Mouse (Mus musculus): ENCODE results near the gene Foxa1. TPM values are rescaled to one million over a fixed set of nuclear protein-coding genes. Genes with fewer than 3 reads are reported as not detected.

Foxa1 gene
- polyA plus RNA-seq (2016; fragmentation: Nextera tagmentation; extraction: Ambion mirVana): 0.17 and 0.61 TPM in 2 replicates

DNA sequence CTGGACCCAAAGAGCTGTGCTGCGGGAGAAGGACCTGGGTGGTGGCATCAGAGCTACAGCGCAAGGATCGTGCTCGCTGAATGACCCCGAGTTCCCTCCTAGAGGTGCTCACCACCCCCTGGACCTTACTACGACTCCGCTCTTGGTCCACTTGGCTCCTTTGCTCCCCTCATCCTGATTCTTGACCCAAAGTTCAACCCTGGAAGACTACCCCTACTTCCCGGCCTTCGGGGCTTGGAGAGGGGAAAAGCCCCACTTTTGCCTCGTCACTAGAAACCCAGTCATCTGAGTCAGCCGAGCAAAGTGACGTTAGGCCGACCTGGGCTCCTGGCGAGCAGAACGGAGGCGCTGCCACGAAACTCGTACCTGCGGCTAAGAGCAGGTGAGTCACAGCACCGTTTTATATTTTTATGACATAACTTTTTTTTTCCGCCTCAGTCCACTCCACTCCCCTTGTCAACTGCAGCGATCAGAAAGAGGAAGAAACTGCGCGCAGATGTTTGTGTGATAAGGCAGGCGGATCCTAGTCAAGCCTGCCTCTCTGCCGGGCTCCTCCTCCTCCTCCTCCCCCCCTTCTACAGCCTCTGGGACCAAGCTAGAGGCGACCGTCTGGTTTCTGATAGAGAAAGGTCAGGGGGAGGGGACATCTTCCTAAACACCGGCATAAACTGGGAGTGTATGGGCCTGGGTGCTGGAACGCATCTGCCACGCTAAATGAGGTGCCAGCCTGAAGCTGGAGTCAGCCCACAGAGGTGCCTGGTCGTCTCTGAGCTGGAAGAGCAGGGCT, at the start of gene Foxa1:
Foxa1 (minus strand) TSS at position 502 of the 787 bp plus-strand sequence.
- Histone ChIP-seq H3K36me3 (replicated peaks) (no peaks in the 10 kb centered on the region), H3K27me3 (ENCODE audit: poor library complexity, severe bottlenecking) (peaks cover 100% of the 10 kb centered on the region), H3K9me3 (no peaks in the 10 kb centered on the region), H3K4me1 (peaks cover 69% of the 10 kb centered on the region), H3K4me3 (peak within 1 kb of the TSS; percentile 62), H3K27ac (peak within 1 kb of the TSS; percentile 78)
- WGBS: under 1% methylated on average over 32 of the region's 32 CpGs
- peak; percentile 48 for DNase-seq (ENCODE audit: extremely low spot score, low spot score)

DNA sequence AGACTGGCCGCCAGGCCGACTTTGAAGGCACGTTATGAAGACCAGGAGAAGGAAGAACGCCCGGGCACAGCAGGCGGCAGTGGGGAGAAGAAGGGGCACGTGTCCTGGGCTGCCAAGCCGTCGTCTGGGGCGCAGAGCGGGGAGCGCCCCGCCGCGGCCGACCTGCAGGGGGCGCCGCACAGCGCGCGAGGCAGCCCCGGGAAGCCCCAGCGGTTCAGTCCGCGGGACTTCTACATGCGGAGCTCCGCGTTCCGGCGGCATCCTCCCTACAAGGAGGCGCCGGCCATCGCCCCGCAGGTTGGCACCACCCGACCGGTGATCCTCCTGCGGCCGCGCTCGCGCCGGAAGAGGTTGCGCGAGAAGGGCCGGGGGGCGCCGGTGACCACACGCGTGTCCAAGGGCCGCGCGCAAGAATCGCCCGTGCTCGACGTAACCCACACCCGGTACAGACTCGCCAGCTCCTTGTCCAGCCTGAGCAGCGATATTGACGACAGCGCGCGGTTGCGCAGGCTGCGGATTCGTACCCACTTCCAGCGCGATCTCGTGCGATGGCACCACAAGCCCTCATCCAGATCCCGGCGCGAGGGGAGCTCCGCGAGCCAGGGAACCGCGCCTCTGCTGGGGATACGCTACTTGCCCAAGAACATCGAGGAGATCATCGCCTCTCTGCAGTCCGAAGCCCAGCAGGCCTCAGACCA, 29.4 kb upstream of the Foxa1 start:
- Histone ChIP-seq H3K27me3 (ENCODE audit: poor library complexity, severe bottlenecking) (peaks cover 69% of the 10 kb centered on the region), H3K4me3 (peak overlapping the region; percentile 62), H3K27ac (peak overlapping the region; percentile 68), H3K9me3 (no peaks in the 10 kb centered on the region), H3K36me3 (replicated peaks) (no peaks in the 10 kb centered on the region), H3K4me1 (peaks cover 8% of the 10 kb centered on the region)
- peak; percentile 55 for DNase-seq (ENCODE audit: extremely low spot score, low spot score)
- WGBS: 2% methylated on average over 80 of the region's 81 CpGs

DNA sequence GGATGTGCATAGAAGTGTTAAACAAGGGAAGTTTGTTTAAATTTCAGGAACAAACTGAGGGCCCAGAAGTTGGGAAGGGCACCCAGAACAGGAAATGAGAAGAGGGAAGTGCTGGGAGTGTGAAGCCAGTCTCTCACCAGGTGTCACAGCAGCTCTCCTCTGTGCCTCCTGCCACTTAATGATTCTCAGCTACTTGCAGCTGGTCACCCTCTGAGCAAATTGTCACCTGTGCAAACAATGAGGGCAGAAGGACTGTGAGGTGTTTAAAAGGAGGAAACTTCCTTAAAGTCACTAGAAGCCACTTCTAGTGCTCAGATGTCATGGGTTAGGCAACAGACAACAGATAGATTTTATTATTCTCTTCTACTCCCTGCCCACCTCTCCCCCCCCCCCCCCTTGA, 25.7 kb upstream of the Foxa1 start:
- DNase-seq (ENCODE audit: extremely low spot score, low spot score): no peak
- peaks cover 8% of the 10 kb centered on the region for H3K4me1 ChIP-seq
- H3K27me3 ChIP-seq (ENCODE audit: poor library complexity, severe bottlenecking): peaks cover 70% of the 10 kb centered on the region
- H3K36me3 ChIP-seq (replicated peaks): no peaks in the 10 kb centered on the region
- no peak overlapping the region for H3K27ac ChIP-seq
- H3K4me3 ChIP-seq: no peak overlapping the region
- no peaks in the 10 kb centered on the region for H3K9me3 ChIP-seq

DNA sequence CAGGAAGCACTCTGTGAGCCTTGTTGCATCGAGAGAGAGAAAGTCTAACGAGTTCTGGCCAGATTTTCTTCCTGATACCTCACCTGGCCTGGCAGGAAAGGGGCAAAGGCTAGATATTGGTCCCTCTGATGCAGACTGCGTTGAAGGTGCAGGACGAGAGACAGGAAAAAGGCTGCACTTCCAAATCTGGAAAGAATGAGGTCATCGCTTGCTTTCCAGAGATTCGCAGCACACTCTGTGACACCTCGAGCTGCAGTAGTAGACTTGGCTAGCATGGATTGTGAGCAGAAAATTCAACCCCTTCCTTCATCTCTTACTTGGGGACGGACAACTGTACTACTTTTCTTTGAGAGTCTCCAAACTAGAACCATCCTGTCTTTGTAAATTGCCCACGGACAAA, 25.1 kb upstream of the Foxa1 start:
- no peak overlapping the region for H3K27ac ChIP-seq
- H3K4me1 ChIP-seq: peaks cover 8% of the 10 kb centered on the region
- 35% methylated on average over 9 of the region's 9 CpGs for WGBS
- H3K36me3 ChIP-seq (replicated peaks): no peaks in the 10 kb centered on the region
- no peaks in the 10 kb centered on the region for H3K9me3 ChIP-seq
- peaks cover 64% of the 10 kb centered on the region for H3K27me3 ChIP-seq (ENCODE audit: poor library complexity, severe bottlenecking)
- no peak for DNase-seq (ENCODE audit: extremely low spot score, low spot score)
- H3K4me3 ChIP-seq: no peak overlapping the region

DNA sequence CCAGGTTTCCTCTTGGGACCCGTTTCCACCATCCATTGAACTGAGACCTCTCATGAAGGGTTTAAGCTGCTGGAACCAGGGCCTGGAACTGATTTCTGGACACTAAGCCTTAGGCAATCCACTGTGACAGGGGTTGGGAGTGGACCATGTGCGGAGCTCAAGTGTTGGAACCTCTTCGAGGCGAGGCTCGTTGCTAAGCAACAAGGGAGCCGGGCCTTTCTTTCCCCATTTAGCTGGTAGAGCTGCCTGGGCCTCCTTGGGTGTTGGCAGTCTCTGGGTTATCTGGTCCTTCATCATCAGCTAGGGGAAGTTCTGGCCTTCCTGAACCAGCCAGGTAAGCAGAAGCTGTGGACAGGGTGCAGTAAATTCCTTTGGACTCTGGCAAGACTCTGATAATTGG, 17.2 kb upstream of the Foxa1 start, which contains the start of gene Ttc6:
Ttc6 (plus strand) TSS at position 205 of the 400 bp plus-strand sequence.
- no peaks in the 10 kb centered on the region for H3K4me1 ChIP-seq
- H3K9me3 ChIP-seq: no peaks in the 10 kb centered on the region
- no peaks in the 10 kb centered on the region for H3K36me3 ChIP-seq (replicated peaks)
- WGBS: 78% methylated on average over 6 of the region's 6 CpGs
- no peak for DNase-seq (ENCODE audit: extremely low spot score, low spot score)
- no peak within 1 kb of the TSS for H3K4me3 ChIP-seq
- peaks cover 10% of the 10 kb centered on the region; the same call in 1 of the 2 replicates for H3K27me3 ChIP-seq (ENCODE audit: poor library complexity, severe bottlenecking)
- no peak within 1 kb of the TSS for H3K27ac ChIP-seq

DNA sequence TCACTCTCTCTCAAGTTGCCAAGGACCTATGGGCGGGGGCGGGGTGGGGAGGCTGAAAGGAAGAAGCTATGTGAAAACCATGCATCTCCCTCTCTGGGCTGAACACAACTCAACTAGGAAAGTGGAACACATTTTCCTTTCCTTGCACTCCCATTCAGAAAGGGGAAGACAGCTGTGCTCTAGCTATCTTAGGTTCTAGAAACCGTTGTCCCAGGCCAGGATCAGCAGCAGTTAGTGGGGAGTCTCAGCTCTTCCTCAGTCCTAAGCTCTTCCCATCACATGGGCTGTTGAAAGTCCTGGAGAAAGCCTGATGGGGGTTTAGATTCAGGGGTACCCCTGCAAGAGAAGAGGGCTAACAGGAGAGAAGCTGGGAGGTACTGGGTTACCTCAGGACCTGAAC, 7.4 kb upstream of the Foxa1 start:
- Histone ChIP-seq H3K4me3 (no peak overlapping the region), H3K36me3 (replicated peaks) (no peaks in the 10 kb centered on the region), H3K9me3 (no peaks in the 10 kb centered on the region), H3K27ac (no peak overlapping the region), H3K4me1 (peaks cover 22% of the 10 kb centered on the region), H3K27me3 (ENCODE audit: poor library complexity, severe bottlenecking) (peaks cover 87% of the 10 kb centered on the region)
- DNase-seq (ENCODE audit: extremely low spot score, low spot score): no peak
- WGBS: 42% methylated on average over 3 of the region's 3 CpGs

DNA sequence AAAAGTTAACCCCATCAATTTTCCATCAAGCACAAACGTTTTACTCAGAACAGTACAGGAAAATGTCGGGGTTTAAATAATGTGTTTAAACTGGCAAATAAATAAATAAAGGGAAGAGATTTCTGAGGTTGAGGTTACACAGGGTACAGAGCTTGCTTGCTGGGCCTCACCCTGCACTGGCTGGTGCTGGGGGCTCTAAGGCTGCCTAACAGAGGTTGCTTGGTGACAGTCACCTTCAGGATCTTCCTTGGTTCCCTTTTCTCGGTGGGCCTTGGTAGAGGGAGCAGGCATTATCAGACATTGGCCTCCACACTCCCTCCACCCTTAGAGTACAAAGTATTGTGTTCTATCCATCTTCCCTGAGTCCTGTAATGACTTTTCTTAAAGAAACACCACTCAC, 5.6 kb upstream of the Foxa1 start:
- Histone ChIP-seq H3K4me3 (no peak overlapping the region), H3K9me3 (no peaks in the 10 kb centered on the region), H3K27me3 (ENCODE audit: poor library complexity, severe bottlenecking) (peaks cover 97% of the 10 kb centered on the region), H3K4me1 (peaks cover 35% of the 10 kb centered on the region), H3K36me3 (replicated peaks) (no peaks in the 10 kb centered on the region), H3K27ac (no peak overlapping the region)
- DNase-seq (ENCODE audit: extremely low spot score, low spot score): no peak
- 10% methylated on average over 3 of the region's 3 CpGs for WGBS

DNA sequence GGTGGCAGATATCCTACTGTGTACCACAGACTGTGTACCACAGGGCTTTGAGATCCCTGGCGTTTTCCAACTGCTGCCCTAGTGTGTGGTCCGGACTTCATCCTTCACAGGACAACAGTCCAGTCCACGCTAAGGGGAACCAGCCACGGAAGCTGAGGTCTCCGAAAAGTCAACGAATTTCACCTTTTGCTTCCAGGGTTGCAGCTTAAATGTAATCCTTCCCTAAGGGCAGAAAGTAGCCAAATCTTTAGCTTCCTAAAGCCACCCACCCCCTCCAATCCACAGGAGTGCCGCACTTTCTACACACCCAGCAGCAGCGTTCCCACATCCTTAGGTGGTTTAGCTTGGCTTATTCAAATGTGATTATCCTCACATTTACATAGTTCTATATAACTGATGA, 4.2 kb upstream of the Foxa1 start:
- Histone ChIP-seq H3K36me3 (replicated peaks) (no peaks in the 10 kb centered on the region), H3K9me3 (no peaks in the 10 kb centered on the region), H3K4me1 (peaks cover 48% of the 10 kb centered on the region), H3K27me3 (ENCODE audit: poor library complexity, severe bottlenecking) (peaks cover 100% of the 10 kb centered on the region), H3K4me3 (no peak overlapping the region), H3K27ac (no peak overlapping the region)
- no peak for DNase-seq (ENCODE audit: extremely low spot score, low spot score)
- WGBS: 2% methylated on average over 8 of the region's 8 CpGs

DNA sequence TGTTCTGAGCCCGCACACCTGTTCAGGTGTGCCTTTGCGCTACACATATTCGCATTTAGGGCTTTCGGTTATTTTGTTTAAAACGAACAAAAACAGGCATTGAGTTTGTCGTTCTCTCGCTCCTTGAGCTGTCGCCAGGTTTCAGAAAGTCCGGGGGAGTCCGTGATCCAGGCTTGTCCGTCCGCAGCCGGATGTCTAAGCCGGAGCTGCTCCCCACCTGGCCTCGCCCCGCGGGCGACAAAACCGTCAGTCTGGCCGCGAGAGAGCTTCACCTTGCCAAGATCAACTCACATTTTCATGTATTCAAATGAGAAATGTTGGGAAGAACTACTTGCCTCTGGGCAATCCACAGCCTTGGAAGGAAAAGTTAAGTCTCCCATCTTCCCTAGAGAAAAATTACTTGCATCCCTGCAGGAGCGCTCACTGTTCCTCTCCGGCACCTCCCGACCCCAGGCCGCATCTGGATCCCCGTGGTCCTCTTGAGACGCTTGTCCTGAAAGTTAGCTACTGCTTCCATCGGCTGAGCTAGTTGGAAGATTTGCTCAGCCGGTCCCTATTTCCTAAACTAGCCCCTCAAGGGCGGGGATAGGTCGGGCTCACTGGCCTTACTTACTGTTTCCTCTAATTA, 3.6 kb upstream of the Foxa1 start:
- peak overlapping the region; percentile 12; the same call in 1 of the 2 replicates for H3K4me3 ChIP-seq
- H3K4me1 ChIP-seq: peaks cover 53% of the 10 kb centered on the region
- peaks cover 100% of the 10 kb centered on the region for H3K27me3 ChIP-seq (ENCODE audit: poor library complexity, severe bottlenecking)
- under 1% methylated on average over 31 of the region's 31 CpGs for WGBS
- H3K27ac ChIP-seq: no peak overlapping the region
- H3K36me3 ChIP-seq (replicated peaks): no peaks in the 10 kb centered on the region
- DNase-seq (ENCODE audit: extremely low spot score, low spot score): no peak
- H3K9me3 ChIP-seq: no peaks in the 10 kb centered on the region

DNA sequence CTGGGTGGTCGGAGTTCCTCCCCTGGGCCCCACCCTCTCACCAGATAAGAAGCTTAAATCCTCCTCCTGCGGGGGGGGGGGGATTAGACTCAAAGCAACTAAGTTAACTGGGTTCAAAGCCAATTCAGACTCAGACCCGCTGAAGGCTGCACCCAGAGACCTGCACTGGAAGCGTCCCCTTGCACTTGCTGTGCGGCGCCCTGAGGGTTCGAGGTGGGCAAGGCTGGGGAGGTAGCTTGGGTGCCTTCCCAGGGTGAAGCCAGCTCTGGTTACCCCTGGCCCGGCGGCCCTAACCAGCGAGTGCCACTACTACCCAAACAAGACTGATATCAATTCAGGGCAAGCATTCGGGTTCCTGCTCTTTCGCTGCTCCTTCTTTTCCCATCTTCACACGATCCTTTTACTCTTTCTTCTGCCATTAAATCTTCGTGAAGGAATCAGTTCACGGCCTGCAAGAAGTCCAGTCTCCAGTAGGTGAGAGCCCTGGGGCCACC, 3.0 kb upstream of the Foxa1 start:
- Histone ChIP-seq H3K4me1 (peaks cover 56% of the 10 kb centered on the region), H3K9me3 (no peaks in the 10 kb centered on the region), H3K4me3 (peak overlapping the region; percentile 12; the same call in 1 of the 2 replicates), H3K36me3 (replicated peaks) (no peaks in the 10 kb centered on the region), H3K27ac (no peak overlapping the region), H3K27me3 (ENCODE audit: poor library complexity, severe bottlenecking) (peaks cover 100% of the 10 kb centered on the region)
- peak; percentile 46 for DNase-seq (ENCODE audit: extremely low spot score, low spot score)
- WGBS: under 1% methylated on average over 15 of the region's 15 CpGs

DNA sequence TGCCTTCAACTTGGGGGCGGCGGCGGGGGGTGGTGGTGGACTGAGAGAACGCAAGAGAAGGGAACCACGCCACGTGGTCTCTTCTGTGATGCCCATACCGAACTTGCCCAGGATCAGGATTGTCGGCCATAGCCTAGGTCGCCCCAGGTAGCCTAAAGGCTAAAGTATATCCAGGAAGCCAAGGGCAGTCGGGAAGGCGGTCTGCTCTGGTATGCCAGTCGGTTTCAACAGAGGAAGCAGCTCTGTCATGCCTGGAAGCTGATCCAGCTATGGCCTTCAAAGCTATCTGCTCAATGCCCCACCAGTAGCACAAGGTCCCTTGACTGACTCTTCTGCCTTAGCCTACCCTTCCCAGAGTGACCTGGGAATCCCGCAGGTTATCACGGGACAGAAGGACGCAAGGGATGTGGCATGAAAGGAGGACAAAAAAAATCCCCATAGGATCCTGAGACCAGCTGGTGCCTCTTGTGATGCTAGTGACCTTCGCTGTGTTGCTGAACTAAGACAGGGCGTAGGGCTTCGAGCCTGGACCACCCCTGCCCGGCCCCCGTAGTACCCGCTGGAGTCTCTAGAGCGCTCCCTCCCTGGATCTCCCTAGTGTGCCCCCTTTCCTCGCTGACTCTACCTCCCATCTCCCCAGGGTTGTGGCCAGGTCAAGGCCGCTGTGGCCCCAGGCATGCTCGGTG, 2.4 kb upstream of the Foxa1 start:
- peak overlapping the region; percentile 12; the same call in 1 of the 2 replicates for H3K4me3 ChIP-seq
- H3K4me1 ChIP-seq: peaks cover 56% of the 10 kb centered on the region
- peaks cover 100% of the 10 kb centered on the region for H3K27me3 ChIP-seq (ENCODE audit: poor library complexity, severe bottlenecking)
- no peaks in the 10 kb centered on the region for H3K9me3 ChIP-seq
- H3K27ac ChIP-seq: no peak overlapping the region
- H3K36me3 ChIP-seq (replicated peaks): no peaks in the 10 kb centered on the region
- WGBS: 2% methylated on average over 25 of the region's 25 CpGs
- DNase-seq (ENCODE audit: extremely low spot score, low spot score): no peak

DNA sequence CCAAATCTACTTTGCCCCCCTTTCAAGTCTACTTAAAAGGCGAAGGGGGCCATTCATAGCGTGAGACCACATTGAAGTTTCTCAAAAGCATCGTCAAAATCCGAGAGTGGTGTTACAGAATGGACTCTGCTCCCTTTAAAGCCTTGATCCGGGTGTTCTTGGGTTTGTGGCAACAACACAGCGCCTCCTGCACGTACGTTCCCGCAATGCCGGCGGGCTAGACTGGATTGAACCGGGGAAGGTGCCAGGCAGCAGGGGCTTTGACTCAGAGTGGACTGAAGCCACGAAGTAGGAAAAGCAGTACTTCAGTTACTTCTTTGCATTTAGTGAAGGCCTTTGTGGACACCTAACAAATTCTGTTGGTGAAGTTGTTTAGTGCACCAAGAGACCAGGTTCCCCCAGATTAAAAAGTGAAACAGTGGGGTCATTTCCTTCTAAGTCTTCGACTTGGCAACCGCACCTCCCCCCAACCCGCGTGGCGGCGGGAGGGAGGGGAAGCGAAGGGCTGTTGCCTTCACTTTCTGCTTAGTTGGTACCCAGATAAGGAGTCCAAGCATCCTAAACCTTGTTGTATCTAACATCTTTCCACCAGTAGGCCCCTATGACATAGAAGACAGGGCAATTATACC, 1.8 kb upstream of the Foxa1 start:
- Histone ChIP-seq H3K4me3 (no peak overlapping the region), H3K27me3 (ENCODE audit: poor library complexity, severe bottlenecking) (peaks cover 100% of the 10 kb centered on the region), H3K9me3 (no peaks in the 10 kb centered on the region), H3K36me3 (replicated peaks) (no peaks in the 10 kb centered on the region), H3K27ac (no peak overlapping the region), H3K4me1 (peaks cover 56% of the 10 kb centered on the region)
- under 1% methylated on average over 20 of the region's 20 CpGs for WGBS
- DNase-seq (ENCODE audit: extremely low spot score, low spot score): peak; percentile 62

All from forebrain, embryonic 10.5 days (tissue).